Mouse (Mus musculus) heart, embryonic 15.5 days (tissue): ENCODE data around the gene Ubxn7. TPM values are rescaled to one million over a fixed set of nuclear protein-coding genes. Genes with fewer than 3 reads are reported as not detected.

Experiments
- ATAC-seq: fragments of 200-750 bp; cut with Nextera tagmentation; replicated peaks from 2 replicates; pipeline ENCODE4 v1.8.0; 2017; ENCODE audit warnings: low read depth, moderate TSS enrichment; ENCODE audit not compliant: insufficient number of reproducible peaks, insufficient read depth, low FRiP score
- H3K27ac ChIP-seq: fragments of 300-500 bp; sonication (generic); 2 replicates; pipeline ENCODE4 v1.5.1; 2015; ENCODE audit warnings: mild to moderate bottlenecking, inconsistent platforms
- H3K27me3 ChIP-seq: fragments of 300-500 bp; sonication (generic); 2 replicates; pipeline ENCODE4 v1.6.1; 2015; ENCODE audit warnings: inconsistent platforms
- H3K36me3 ChIP-seq: fragments of 300-500 bp; sonication (generic); 2 replicates; pipeline ENCODE4 v1.6.1; 2015; ENCODE audit warnings: mild to moderate bottlenecking, inconsistent platforms
- H3K4me1 ChIP-seq: fragments of 300-500 bp; sonication (generic); replicated peaks from 2 replicates; pipeline ENCODE4 v1.6.1; 2015; ENCODE audit warnings: inconsistent platforms
- H3K4me2 ChIP-seq: fragments of 300-500 bp; sonication (generic); 2 replicates; pipeline ENCODE4 v1.6.1; 2015; ENCODE audit warnings: inconsistent platforms, mild to moderate bottlenecking, moderate library complexity
- H3K4me3 ChIP-seq: fragments of 300-500 bp; sonication (generic); 2 replicates; pipeline ENCODE4 v1.5.1; 2015; ENCODE audit warnings: mild to moderate bottlenecking, inconsistent platforms
- H3K9ac ChIP-seq: fragments of 300-500 bp; sonication (generic); 2 replicates; pipeline ENCODE4 v1.6.1; 2015; ENCODE audit warnings: mild to moderate bottlenecking, inconsistent platforms
- H3K9me3 ChIP-seq: fragments of 300-500 bp; sonication (generic); replicated peaks from 2 replicates; pipeline ENCODE4 v1.6.1; 2016; ENCODE audit warnings: inconsistent platforms
- WGBS: fragments of 180-500 bp; shearing (Covaris S2); methylation state at CpG from one replicate; pipeline ENCODE4 v1.1.7; 2015; ENCODE audit warnings: mixed read lengths; 5-methylcytosine and 5-hydroxymethylcytosine counted together
- polyA plus RNA-seq: library from polyadenylated mRNA; unstranded; fragments of >200 nt; fragmentation: Nextera tagmentation; extraction: Ambion mirVana; gene quantifications from 2 replicates; pipeline ENCODE4 v1.2.1, GENCODE M21; 2015

The Ubxn7 gene
- polyA plus RNA-seq, 1 experiment from 2014 or later: 16.6 TPM

DNA sequence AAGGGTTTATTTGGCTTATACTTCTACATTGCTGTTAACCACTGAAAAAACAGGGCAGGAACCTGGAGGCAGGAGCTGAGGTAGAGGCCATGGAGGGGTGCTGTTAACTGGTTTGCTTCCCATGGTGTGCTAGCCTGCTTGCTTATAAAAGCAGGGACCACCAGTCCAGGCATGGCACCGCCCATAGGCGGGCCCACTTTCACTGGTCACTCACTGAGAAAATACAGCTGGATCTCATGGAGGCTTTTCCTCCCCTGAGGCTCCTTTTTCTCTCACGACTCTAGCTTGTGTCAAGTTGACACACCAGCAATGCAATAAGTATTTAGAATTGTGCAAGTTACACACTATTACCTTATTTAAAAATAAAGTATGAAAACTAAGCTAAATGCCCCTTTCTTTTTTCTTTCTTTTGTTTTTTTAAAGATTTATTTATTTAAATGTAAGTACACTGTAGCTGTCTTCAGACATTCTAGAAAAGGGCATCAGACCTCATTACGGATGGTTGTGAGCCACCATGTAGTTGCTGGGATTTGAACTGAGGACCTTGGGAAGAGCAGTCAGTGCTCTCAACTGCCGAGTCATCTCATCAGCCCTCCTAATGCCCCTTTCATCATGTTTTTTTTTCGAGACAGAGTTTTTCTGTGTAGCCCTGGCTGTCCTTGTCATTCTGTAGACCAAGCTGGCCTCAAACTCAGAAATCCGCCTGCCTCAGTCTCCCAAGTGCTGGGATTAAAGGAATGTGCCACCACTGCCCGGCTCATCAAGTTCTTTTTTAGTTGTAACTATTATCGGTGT is 984 bp upstream of the Ubxn7 start:
- Histone ChIP-seq H3K27me3 (no peaks in the 10 kb centered on the region), H3K4me3 (peak overlapping the region; percentile 20; the same call in 1 of the 2 replicates), H3K9ac (no peak overlapping the region), H3K4me2 (peak overlapping the region; percentile 60), H3K4me1 (peaks cover 13% of the 10 kb centered on the region), H3K27ac (peak overlapping the region; percentile 97; the same call in 1 of the 2 replicates), H3K36me3 (no peaks in the 10 kb centered on the region), H3K9me3 (no peaks in the 10 kb centered on the region)
- ATAC-seq: no peak
- 41% methylated on average over 9 of the region's 9 CpGs for WGBS

GRCm38 (mm10) chr16:32332556-32333511 is 777 bp downstream of the Ubxn7 start:
- Histone ChIP-seq H3K9me3 (no peaks in the 10 kb centered on the region), H3K27ac (peak overlapping the region; percentile 97), H3K9ac (peak overlapping the region; percentile 93), H3K4me2 (peak overlapping the region; percentile 60), H3K4me1 (peaks cover 23% of the 10 kb centered on the region), H3K4me3 (peak overlapping the region; percentile 85), H3K36me3 (no peaks in the 10 kb centered on the region), H3K27me3 (no peaks in the 10 kb centered on the region)
- under 1% methylated on average over 51 of the region's 54 CpGs for WGBS
- peak; percentile 74 for ATAC-seq

DNA sequence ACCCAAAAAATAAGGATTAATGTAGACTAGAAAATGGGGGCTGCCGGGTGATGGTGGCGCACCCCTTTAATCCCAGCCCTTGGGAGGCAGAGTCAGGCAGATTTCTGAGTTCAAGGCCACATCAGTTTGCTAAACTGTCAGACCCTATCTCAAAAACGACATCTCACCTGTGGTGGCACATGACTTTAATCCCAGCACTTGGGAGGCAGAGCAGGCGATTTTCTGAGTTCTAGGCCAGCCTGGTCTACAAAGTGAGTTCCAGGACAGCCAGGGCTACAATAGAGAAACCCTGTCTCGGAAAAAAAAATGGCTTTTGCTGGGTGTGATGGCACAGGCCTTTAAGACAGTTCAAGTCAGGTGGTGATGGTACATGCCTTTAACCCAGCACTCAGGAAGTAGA is 3.1 kb downstream of the Ubxn7 start:
- ATAC-seq: no peak
- Histone ChIP-seq H3K27me3 (no peaks in the 10 kb centered on the region), H3K9me3 (no peaks in the 10 kb centered on the region), H3K9ac (no peak overlapping the region), H3K4me3 (no peak overlapping the region), H3K36me3 (no peaks in the 10 kb centered on the region), H3K27ac (0 out of 2 replicates have a peak overlapping the region, but pooled peaks have one; percentile 9), H3K4me1 (peaks cover 23% of the 10 kb centered on the region), H3K4me2 (no peak overlapping the region)
- 86% methylated on average over 5 of the region's 5 CpGs for WGBS

- Histone ChIP-seq H3K9me3 (no peaks in the 10 kb centered on the region), H3K36me3 (no peaks in the 10 kb centered on the region), H3K27me3 (no peaks in the 10 kb centered on the region), H3K4me2 (no peak overlapping the region), H3K27ac (no peak overlapping the region), H3K4me3 (no peak overlapping the region), H3K4me1 (peaks cover 31% of the 10 kb centered on the region), H3K9ac (no peak overlapping the region)
- ATAC-seq: no peak
- WGBS: 54% methylated on average over 7 of the region's 7 CpGs
Measured at GRCm38 (mm10) chr16:32336026-32336780, 4.1 kb downstream of the Ubxn7 start.

DNA sequence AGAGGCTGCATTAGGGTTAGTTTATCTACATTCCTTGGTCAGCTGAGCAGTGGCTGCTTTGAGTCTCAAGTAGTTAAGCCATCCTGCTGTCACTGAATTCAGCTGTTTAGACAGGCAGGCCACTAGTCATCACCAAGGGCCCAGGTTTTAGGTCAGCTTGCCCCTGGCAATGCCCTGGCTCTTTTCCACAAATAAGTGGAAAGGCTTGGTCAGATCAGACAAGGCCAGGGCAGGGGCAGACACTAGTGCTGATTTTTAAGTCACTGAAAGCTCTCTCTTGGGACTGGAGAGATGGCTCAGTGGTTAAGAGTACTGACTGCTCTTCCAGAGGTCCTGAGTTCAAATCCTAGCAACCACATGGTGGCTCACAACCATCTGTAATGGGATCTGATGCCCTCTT is 4.9 kb downstream of the Ubxn7 start:
- H3K4me3 ChIP-seq: no peak overlapping the region
- no peaks in the 10 kb centered on the region for H3K36me3 ChIP-seq
- no peak for ATAC-seq
- H3K27ac ChIP-seq: no peak overlapping the region
- peaks cover 28% of the 10 kb centered on the region for H3K4me1 ChIP-seq
- no peak overlapping the region for H3K4me2 ChIP-seq
- no peak overlapping the region for H3K9ac ChIP-seq
- no peaks in the 10 kb centered on the region for H3K9me3 ChIP-seq
- H3K27me3 ChIP-seq: no peaks in the 10 kb centered on the region

- H3K27ac ChIP-seq: peak overlapping the region; percentile 16; the same call in 1 of the 2 replicates
- ATAC-seq: no peak
- WGBS: 34% methylated on average over 1 of the region's 1 CpGs
Measured at GRCm38 (mm10) chr16:32340451-32340850, 8.4 kb downstream of the Ubxn7 start.

GRCm38 (mm10) chr16:32345521-32345920 is 13.5 kb downstream of the Ubxn7 start:
- ATAC-seq: no peak
- H3K27ac ChIP-seq: no peak overlapping the region

More at GRCm38 (mm10) chr16:32340451-32340850, 8.4 kb downstream of the Ubxn7 start:
- no peaks in the 10 kb centered on the region for H3K36me3 ChIP-seq
- H3K9me3 ChIP-seq: no peaks in the 10 kb centered on the region
- H3K27me3 ChIP-seq: no peaks in the 10 kb centered on the region
- no peak overlapping the region for H3K4me2 ChIP-seq
- H3K4me3 ChIP-seq: no peak overlapping the region
- peaks cover 24% of the 10 kb centered on the region for H3K4me1 ChIP-seq
- no peak overlapping the region for H3K9ac ChIP-seq

DNA sequence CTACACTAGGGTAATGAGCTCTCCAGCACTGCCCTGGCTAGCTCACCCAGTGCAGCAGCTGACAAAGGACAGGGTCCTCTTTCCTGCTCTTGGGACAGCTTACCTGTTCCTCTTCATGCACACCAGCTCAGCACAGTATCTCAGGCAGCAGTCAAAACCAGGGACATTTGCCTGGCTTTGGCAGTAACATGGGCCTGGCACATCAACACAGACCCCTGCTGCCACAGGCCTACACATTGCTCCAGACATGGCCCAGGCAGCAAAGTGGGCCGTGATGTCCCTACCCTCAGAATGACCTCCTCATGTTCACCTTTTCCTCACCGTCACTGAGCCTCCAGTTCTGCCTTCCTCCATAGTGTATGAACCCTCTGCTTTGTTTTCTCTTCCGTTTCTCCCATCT is 18.7 kb downstream of the Ubxn7 start:
- H3K36me3 ChIP-seq: peaks cover 23% of the 10 kb centered on the region
- no peak overlapping the region for H3K4me3 ChIP-seq
- no peak overlapping the region for H3K4me2 ChIP-seq
- no peak overlapping the region for H3K9ac ChIP-seq
- no peak overlapping the region for H3K27ac ChIP-seq
- ATAC-seq: no peak
- H3K4me1 ChIP-seq: no peaks in the 10 kb centered on the region
- H3K27me3 ChIP-seq: no peaks in the 10 kb centered on the region
- H3K9me3 ChIP-seq: no peaks in the 10 kb centered on the region
- 77% methylated on average over 3 of the region's 3 CpGs for WGBS

More at GRCm38 (mm10) chr16:32345521-32345920, 13.5 kb downstream of the Ubxn7 start:
- H3K36me3 ChIP-seq: no peaks in the 10 kb centered on the region
- H3K4me1 ChIP-seq: peaks cover 4% of the 10 kb centered on the region
- H3K27me3 ChIP-seq: no peaks in the 10 kb centered on the region
- H3K9ac ChIP-seq: no peak overlapping the region
- no peak overlapping the region for H3K4me2 ChIP-seq
- no peak overlapping the region for H3K4me3 ChIP-seq
- H3K9me3 ChIP-seq: no peaks in the 10 kb centered on the region

GRCm38 (mm10) chr16:32363530-32363929 is 31.5 kb downstream of the Ubxn7 start:
- no peak for ATAC-seq
- no peak overlapping the region for H3K9ac ChIP-seq

GRCm38 (mm10) chr16:32371351-32371750 is 39.3 kb downstream of the Ubxn7 start:
- Histone ChIP-seq H3K9me3 (no peaks in the 10 kb centered on the region), H3K9ac (no peak overlapping the region), H3K27ac (no peak overlapping the region), H3K4me2 (no peak overlapping the region), H3K36me3 (peaks cover 47% of the 10 kb centered on the region), H3K4me1 (no peaks in the 10 kb centered on the region), H3K4me3 (no peak overlapping the region), H3K27me3 (no peaks in the 10 kb centered on the region)
- ATAC-seq: no peak
- 88% methylated on average over 4 of the region's 4 CpGs for WGBS

More at GRCm38 (mm10) chr16:32363530-32363929, 31.5 kb downstream of the Ubxn7 start:
- Histone ChIP-seq H3K4me3 (no peak overlapping the region), H3K36me3 (peaks cover 22% of the 10 kb centered on the region; the same call in 1 of the 2 replicates), H3K27ac (no peak overlapping the region), H3K4me2 (no peak overlapping the region), H3K27me3 (no peaks in the 10 kb centered on the region), H3K9me3 (no peaks in the 10 kb centered on the region), H3K4me1 (no peaks in the 10 kb centered on the region)
- 75% methylated on average over 2 of the region's 2 CpGs for WGBS

- ATAC-seq: no peak
- no peak overlapping the region for H3K9ac ChIP-seq
- no peak overlapping the region for H3K4me3 ChIP-seq
- no peaks in the 10 kb centered on the region for H3K9me3 ChIP-seq
- no peaks in the 10 kb centered on the region for H3K4me1 ChIP-seq
- H3K27me3 ChIP-seq: no peaks in the 10 kb centered on the region
- H3K36me3 ChIP-seq: peaks cover 83% of the 10 kb centered on the region
- H3K27ac ChIP-seq: no peak overlapping the region
- WGBS: 91% methylated on average over 2 of the region's 2 CpGs
- no peak overlapping the region for H3K4me2 ChIP-seq
Measured at GRCm38 (mm10) chr16:32379575-32379974, 47.5 kb downstream of the Ubxn7 start.
